Mouse (Mus musculus) cortical plate, adult 2 months (tissue): ENCODE results near the gene Cherp. TPM values are rescaled to one million over a fixed set of nuclear protein-coding genes. Genes with fewer than 3 reads are reported as not detected.

ENCODE experiments used
- H3K27ac ChIP-seq: fragments of 200-500 bp; 2 replicates; pipeline ENCODE4 v1.5.1; 2012; ENCODE audit warnings: low read length, control low read depth, inconsistent platforms; ENCODE audit not compliant: insufficient read depth
- H3K4me1 ChIP-seq: fragments of 200-500 bp; 2 replicates; pipeline ENCODE4 v1.6.1; 2011; ENCODE audit warnings: low read length; ENCODE audit not compliant: control insufficient read depth, insufficient read depth
- H3K4me3 ChIP-seq: fragments of 200-500 bp; 2 replicates; pipeline ENCODE4 v1.5.1; 2011; ENCODE audit warnings: mild to moderate bottlenecking, low read length, control low read depth; ENCODE audit not compliant: insufficient read depth
- CTCF ChIP-seq: fragments of 200-500 bp; IDR thresholded peaks from 2 replicates; pipeline ENCODE4 v1.5.1; 2011; ENCODE audit warnings: mild to moderate bottlenecking, control low read depth, low read length; ENCODE audit not compliant: insufficient read depth; ENCODE audit errors: extremely low read depth
- POLR2A ChIP-seq: fragments of 200-500 bp; IDR thresholded peaks from 2 replicates; pipeline ENCODE4 v1.6.1; 2011; ENCODE audit warnings: mild to moderate bottlenecking, low read length, control low read depth; ENCODE audit not compliant: insufficient read depth; ENCODE audit errors: extremely low read depth
- polyA plus RNA-seq: library from polyadenylated mRNA; depleted of rRNA; stranded (reverse); fragments of >200 nt; gene quantifications from 2 replicates; pipeline ENCODE4 v1.2.3, GENCODE M21; 2012

Cherp gene
- polyA plus RNA-seq, 1 experiment: 47.3 TPM

DNA sequence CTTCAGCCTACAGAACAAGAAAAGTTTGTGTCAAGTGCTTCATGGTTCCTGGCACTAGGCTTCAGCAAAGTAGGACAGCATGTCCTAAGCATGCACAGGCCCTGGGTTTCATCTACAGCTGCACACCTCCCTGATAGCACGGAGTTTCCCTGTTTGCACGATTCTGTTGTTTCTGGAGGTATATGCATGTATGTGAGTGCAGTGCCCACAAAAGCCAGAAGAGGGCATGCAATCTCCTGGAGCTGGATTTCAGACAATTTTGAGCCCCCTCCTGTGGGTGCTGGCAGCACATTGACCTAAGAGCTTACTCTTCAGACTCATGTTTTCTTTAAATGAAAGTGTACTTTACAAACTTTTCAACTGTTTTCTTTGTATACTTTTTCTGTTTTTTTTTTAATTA, 21.1 kb downstream of the Cherp start:
- H3K27ac ChIP-seq: no peak overlapping the region
- TF ChIP-seq CTCF: no peak
- TF ChIP-seq POLR2A: no peak
- no peak overlapping the region for H3K4me3 ChIP-seq
- no peaks in the 10 kb centered on the region for H3K4me1 ChIP-seq

DNA sequence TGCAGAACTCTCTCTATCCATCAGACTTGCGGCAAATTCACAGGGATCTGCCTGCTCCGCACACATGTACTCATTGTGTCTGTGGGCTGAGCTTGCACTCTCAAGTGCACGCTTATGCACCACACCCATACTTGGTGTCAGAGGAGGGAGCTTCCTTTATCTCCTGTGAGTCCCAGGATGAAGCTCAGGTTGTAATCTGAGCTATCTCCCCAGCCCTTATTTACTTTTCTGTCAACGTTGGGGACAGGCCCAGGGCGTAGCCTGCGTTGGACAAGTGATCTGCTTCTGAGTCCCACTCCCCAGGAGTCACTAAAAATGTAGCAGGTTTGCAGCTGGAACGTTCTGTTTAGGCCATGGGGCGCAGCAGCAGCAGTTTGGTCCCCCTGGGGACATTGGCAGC, 23.5 kb downstream of the Cherp start:
- Histone ChIP-seq H3K4me3 (no peak overlapping the region), H3K4me1 (no peaks in the 10 kb centered on the region), H3K27ac (no peak overlapping the region)
- TF ChIP-seq CTCF (no peak), POLR2A (no peak)

DNA sequence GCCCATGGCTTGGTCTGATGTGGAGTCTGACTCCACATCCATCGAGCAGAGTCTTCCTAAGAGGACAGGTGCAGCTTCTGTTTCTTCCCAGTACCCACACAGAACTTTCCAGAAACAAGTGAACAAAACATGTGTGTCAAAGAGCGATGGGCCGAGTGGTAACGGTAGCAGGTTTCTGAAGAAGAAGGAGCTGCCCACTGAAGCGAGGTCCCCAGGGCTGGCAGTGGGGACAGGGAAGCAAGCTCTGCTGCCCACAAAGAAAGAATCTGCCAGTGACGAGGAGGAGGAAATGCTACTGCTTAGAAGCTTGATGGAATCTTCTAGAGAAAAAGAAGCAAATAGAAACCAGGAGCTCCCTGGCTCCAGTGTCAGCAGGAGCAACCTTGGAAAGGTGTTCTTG, 30.0 kb downstream of the Cherp start:
- Histone ChIP-seq H3K27ac (no peak overlapping the region), H3K4me1 (no peaks in the 10 kb centered on the region), H3K4me3 (no peak overlapping the region)
- TF ChIP-seq POLR2A (no peak), CTCF (no peak)

DNA sequence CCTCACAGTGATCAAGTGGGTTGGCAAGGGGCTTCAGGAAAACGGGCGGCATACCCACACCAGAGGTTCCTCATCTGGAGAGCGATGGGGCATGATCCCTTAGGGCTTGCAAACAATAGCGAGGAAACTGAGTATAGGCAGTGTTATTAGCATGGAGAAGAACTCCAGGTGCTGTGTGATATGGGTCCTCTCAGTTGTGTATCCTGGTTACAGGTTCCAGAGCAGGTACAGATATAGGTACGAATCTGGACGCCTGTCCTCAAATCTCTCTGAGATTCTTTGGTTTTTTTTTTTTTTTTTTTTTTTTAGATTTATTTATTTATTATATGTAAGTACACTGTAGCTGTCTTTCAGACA, 31.1 kb downstream of the Cherp start:
- Histone ChIP-seq H3K4me1 (no peaks in the 10 kb centered on the region), H3K4me3 (peak overlapping the region; percentile 39), H3K27ac (no peak overlapping the region)
- TF ChIP-seq POLR2A: no peak
- no peak for TF ChIP-seq CTCF

DNA sequence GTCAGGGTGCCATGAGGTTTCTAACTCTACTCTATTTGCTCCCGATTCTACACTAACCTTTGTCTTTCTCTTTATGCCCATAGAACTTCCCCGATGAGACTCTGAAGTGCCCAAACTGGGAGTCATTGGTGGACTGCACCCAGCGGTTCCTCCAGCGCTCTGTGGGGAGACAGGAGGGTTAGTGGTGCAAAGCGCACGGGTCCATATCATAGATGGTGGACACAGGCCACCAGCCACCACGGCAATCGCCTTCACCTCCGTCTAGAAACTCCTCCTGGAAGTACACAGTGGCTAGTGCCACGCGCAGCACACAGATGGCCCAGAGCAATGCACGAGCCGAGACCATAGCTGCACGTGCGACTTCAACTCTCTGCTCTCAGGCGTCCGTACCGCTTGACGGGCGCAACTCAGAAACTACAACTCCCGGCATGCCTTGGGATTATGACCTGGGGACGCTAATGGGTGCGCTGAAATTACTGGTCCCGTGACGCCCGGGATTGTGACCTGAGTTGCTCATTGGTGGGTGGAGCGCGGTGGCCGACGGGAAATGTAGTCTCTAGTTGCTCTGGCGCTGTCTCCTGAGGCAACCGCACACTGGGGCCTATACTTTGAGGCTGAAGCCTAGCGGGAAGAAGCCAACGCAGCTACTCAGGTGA, 31.6 kb downstream of the Cherp start, which contains the start of the genes Calr3 and 1700030K09Rik:
Calr3 (minus strand) TSS at position 533 of the 656 bp plus-strand sequence.
1700030K09Rik (plus strand) TSS at position 543 of the 656 bp plus-strand sequence.
- TF ChIP-seq POLR2A (peak; percentile 56; the same call in 1 of the 2 replicates), CTCF (no peak)
- Histone ChIP-seq H3K27ac (no peak within 1 kb of the TSS), H3K4me1 (no peaks in the 10 kb centered on the region), H3K4me3 (peak within 1 kb of the TSS; percentile 39)

DNA sequence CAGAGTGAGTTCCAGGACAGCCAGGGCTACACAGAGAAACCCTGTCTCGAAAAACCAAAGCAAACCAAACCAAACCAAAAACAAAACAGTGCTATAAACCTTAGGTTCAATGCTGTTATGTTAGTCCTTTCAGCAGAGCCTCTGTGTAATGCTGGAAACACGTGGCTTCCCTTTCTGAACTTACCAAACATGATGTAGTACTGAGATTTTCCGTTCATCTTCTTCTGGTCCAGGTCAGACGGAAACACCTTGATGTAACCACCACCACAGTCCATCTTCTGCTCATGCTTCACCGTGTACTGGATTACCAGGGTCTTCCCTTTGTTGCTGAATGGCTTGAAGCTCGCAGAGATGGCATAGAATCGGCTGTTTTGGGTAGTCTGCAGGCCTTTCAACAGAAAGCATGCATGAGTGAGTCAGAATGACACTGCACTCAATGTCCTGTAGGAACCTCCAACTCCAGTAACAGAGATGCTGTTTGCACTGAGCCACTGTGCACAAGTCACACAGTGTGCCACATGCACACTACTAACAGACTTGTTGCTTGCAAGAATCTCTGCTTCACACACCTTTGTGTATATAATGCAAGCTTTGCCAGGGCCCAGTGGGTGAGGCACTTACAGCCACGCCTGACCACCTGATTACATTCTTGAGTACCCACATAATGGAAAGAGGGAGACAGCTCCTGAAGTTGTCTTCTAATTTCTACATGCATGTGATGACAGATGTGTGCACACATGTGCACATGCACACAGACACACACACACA, 36.6 kb downstream of the Cherp start:
- Histone ChIP-seq H3K4me1 (no peaks in the 10 kb centered on the region), H3K27ac (no peak overlapping the region), H3K4me3 (no peak overlapping the region)
- TF ChIP-seq POLR2A (no peak), CTCF (no peak)

DNA sequence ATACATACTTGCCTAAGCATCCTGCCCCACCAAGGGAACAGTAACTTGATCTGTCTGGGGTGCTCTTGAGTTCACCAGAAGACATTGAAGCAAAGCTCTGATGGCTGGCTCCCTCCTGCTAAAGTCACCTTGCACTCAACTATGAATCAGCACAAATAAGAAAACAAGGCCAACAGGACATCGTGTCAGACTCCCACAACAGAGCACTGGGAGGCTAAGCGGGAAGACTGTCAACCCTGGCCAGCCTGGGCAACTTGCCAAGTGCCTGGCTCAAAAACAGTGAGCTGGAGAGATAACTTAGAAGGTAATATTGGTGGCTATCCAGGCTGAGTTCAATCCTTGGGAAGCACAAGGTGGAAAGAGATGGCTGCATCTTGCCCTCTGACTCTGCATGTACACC, 40.1 kb downstream of the Cherp start:
- TF ChIP-seq CTCF (no peak), POLR2A (no peak)
- H3K4me3 ChIP-seq: no peak overlapping the region
- no peaks in the 10 kb centered on the region for H3K4me1 ChIP-seq
- no peak overlapping the region for H3K27ac ChIP-seq

DNA sequence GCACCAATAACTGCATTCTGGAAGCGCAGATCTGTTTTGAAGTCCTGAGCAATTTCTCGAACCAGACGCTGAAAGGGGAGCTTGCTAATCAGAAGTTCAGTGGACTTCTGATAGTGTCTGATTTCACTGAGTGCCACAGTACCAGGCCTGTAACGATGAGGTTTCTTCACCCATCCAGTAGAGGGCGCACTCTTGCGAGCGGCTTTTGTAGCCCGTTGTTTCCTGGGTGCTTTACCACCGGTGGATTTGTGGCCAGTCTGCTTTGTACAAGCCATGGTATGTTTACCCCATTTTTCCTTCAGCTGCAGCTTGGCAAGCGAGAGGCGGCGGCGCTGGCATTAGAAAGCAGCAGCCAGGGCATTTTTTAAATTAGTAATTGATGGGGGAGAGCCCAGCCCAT, 45.4 kb downstream of the Cherp start:
- no peaks in the 10 kb centered on the region for H3K4me1 ChIP-seq
- H3K4me3 ChIP-seq: no peak overlapping the region
- H3K27ac ChIP-seq: no peak overlapping the region
- peak; percentile 26; the same call in 1 of the 2 replicates for TF ChIP-seq CTCF
- TF ChIP-seq POLR2A: no peak

DNA sequence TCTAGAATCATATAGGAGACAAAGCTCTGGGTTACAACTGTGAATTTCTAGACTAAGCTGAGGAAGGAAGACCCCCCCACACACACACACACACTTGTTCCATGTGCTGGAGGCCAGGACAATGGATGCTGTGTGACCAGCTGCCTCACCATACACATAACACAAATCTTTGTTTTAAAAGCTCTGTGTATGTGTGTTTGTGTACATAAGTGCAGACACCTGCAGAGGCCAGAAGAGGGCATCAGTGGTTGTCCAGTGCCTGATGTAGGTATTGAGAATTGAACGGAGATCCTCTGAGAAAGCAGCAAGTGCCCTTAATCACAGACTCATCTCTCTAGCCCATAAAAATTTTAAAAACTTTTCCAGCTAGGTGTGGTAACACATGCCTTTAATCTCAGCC, 52.1 kb downstream of the Cherp start:
- TF ChIP-seq CTCF (0 out of 2 replicates have a peak, but pooled peaks have one; percentile 14), POLR2A (no peak)
- Histone ChIP-seq H3K4me1 (peaks cover 11% of the 10 kb centered on the region), H3K4me3 (no peak overlapping the region), H3K27ac (no peak overlapping the region)
